Mouse (Mus musculus): ENCODE measurements around the gene Ascc1. TPM values are rescaled to one million over a fixed set of nuclear protein-coding genes. Genes with fewer than 3 reads are reported as not detected.
A peak's percentile ranks its signal among the peaks of the same experiment; 100 is the strongest.

The Ascc1 gene
- polyA plus RNA-seq, 1 experiment from 2014 or later, result 47.2 TPM

DNA sequence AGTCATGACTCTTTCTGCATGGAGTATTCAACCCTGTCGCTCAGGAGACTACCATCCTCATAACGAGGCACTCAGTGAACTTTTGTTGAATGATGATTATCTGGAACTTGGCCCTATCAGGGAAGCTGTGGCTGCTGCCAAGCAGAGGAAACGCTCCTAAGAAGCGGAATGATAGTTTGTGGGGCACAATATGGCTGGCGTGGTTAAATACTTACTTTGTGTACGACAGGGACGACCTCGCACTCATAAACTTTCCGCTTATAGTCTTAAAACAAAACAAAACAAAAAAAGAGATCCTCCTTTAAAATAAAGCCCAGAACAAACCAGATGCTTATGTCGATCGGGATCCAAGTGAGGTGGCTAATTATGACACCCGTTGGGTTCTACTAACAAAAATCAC is 402 bp upstream of the Ascc1 start:
- ATAC-seq (no peak), DNase-seq (ENCODE audit: low spot score) (no peak)
- Histone ChIP-seq H3K9ac (replicated peaks; ENCODE audit: low read depth) (peak overlapping the region; percentile 64), H3K4me1 (ENCODE audit: insufficient read depth, low read depth, low read length) (peaks cover 17% of the 10 kb centered on the region; the same call in 1 of the 2 replicates), H3K27ac (ENCODE audit: low read length) (peak overlapping the region; percentile 98), H3K36me3 (ENCODE audit: insufficient read depth, low read length) (no peaks in the 10 kb centered on the region), H3K4me2 (replicated peaks; ENCODE audit: low read depth, low read length) (peak overlapping the region; percentile 72), H3K9me3 (ENCODE audit: low read length) (no peaks in the 10 kb centered on the region), H3K27me3 (replicated peaks; ENCODE audit: insufficient read depth, low read length) (no peaks in the 10 kb centered on the region), H3K4me3 (ENCODE audit: low read depth, low read length) (peak overlapping the region; percentile 67)
- TF ChIP-seq EP300 (IDR thresholded peaks at IDR 0.05) (no peak), CTCF (IDR thresholded peaks at IDR 0.05) (no peak; the same call in 1 of the 2 replicates)
- WGBS, result 2% methylated on average over 12 of the region's 12 CpGs

DNA sequence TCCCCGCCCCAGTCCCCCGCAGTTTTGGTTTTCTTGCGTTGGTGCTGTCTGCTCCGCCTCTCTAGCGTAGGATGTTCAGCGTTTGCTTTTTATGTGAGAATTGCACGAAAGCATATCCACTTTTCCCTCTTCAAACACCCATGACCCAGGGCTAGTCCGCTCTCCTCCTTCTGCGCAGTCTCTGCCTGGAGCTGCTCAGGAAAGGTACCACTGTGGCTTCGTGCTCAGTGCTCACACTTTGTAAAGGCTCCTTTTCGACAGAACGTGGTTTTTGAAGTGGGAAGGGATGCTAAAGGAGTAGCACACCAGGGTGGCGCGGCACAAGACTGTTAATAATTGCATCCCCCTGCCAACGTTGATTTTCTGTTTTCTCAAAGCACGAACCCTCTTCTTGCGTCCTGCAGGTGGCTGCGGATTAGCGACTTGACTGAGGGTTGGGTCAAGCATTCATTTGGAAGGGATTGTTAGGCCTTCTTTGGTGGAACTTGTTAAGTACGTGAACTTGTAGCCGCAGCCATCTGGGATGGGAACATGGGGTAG is 678 bp downstream of the Ascc1 start:
- Histone ChIP-seq H3K4me3 (ENCODE audit: low read depth, low read length) (peak overlapping the region; percentile 67), H3K27ac (ENCODE audit: low read length) (peak overlapping the region; percentile 98), H3K9me3 (ENCODE audit: low read length) (no peaks in the 10 kb centered on the region), H3K36me3 (ENCODE audit: insufficient read depth, low read length) (no peaks in the 10 kb centered on the region), H3K9ac (replicated peaks; ENCODE audit: low read depth) (peak overlapping the region; percentile 58), H3K27me3 (replicated peaks; ENCODE audit: insufficient read depth, low read length) (no peaks in the 10 kb centered on the region), H3K4me1 (ENCODE audit: insufficient read depth, low read depth, low read length) (peaks cover 17% of the 10 kb centered on the region; the same call in 1 of the 2 replicates), H3K4me2 (replicated peaks; ENCODE audit: low read depth, low read length) (peak overlapping the region; percentile 72)
- peak; percentile 0; the same call in 1 of the 2 replicates for ATAC-seq
- DNase-seq (ENCODE audit: low spot score), result no peak
- peak; percentile 51 for TF ChIP-seq CTCF (IDR thresholded peaks at IDR 0.05)
- no peak for TF ChIP-seq EP300 (IDR thresholded peaks at IDR 0.05)
- under 1% methylated on average over 21 of the region's 21 CpGs for WGBS

DNA sequence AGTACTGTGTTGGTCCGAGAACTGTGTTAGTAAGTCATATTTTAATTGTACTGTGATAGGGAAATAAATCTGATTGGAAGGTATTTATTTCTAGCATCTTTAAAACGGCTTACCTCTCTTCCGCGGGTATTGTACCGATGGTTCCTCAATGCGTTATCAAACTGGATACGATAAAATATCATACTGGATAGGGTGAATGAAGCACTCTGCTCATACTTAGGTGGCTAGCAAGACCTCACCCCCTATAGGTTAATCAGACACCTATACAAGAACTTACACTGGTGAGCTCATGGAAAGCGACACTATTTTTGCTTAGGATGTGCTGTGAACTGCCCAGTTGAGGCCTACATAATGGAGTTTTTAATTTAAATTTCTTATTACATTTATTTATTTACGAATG is 1.2 kb downstream of the Ascc1 start:
- ATAC-seq (no peak), DNase-seq (ENCODE audit: low spot score) (no peak)
- peak overlapping the region; percentile 72 for H3K4me2 ChIP-seq (replicated peaks; ENCODE audit: low read depth, low read length)
- H3K27me3 ChIP-seq (replicated peaks; ENCODE audit: insufficient read depth, low read length), result no peaks in the 10 kb centered on the region
- H3K27ac ChIP-seq (ENCODE audit: low read length), result peak overlapping the region; percentile 98
- H3K9ac ChIP-seq (replicated peaks; ENCODE audit: low read depth), result peak overlapping the region; percentile 58; the same call in 1 of the 2 replicates
- peak overlapping the region; percentile 67; the same call in 1 of the 2 replicates for H3K4me3 ChIP-seq (ENCODE audit: low read depth, low read length)
- H3K9me3 ChIP-seq (ENCODE audit: low read length), result no peaks in the 10 kb centered on the region
- peaks cover 17% of the 10 kb centered on the region; the same call in 1 of the 2 replicates for H3K4me1 ChIP-seq (ENCODE audit: insufficient read depth, low read depth, low read length)
- WGBS, result 72% methylated on average over 9 of the region's 9 CpGs
- no peak for TF ChIP-seq CTCF (IDR thresholded peaks at IDR 0.05)
- TF ChIP-seq EP300 (IDR thresholded peaks at IDR 0.05), result no peak
- no peaks in the 10 kb centered on the region for H3K36me3 ChIP-seq (ENCODE audit: insufficient read depth, low read length)

DNA sequence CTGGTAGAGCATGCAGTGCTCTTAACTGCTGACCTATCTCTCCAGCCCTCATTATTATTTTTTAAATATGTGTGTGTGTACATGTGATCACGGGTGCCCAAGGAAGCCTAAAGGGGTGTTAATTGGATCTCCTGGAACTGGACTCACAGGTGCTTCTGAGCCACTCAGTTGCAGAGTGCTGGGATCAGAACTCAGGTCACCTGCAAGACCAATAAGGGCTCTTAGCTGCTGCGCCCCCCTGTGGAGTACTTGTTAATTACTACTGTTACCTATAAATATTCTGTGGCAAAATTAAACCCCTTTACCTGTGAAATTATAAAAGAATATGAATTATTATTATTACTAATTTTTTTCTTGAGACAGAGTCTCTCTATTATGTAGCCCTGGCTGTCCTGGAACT is 2.7 kb downstream of the Ascc1 start:
- no peaks in the 10 kb centered on the region for H3K36me3 ChIP-seq (ENCODE audit: insufficient read depth, low read length)
- no peaks in the 10 kb centered on the region for H3K9me3 ChIP-seq (ENCODE audit: low read length)
- no peak overlapping the region for H3K9ac ChIP-seq (replicated peaks; ENCODE audit: low read depth)
- H3K4me2 ChIP-seq (replicated peaks; ENCODE audit: low read depth, low read length), result no peak overlapping the region
- peak; percentile 25 for DNase-seq (ENCODE audit: low spot score)
- TF ChIP-seq EP300 (IDR thresholded peaks at IDR 0.05) (no peak), CTCF (IDR thresholded peaks at IDR 0.05) (peak; percentile 55)
- no peak overlapping the region for H3K27ac ChIP-seq (ENCODE audit: low read length)
- H3K4me3 ChIP-seq (ENCODE audit: low read depth, low read length), result no peak overlapping the region
- no peak for ATAC-seq
- H3K4me1 ChIP-seq (ENCODE audit: insufficient read depth, low read depth, low read length), result peaks cover 17% of the 10 kb centered on the region; the same call in 1 of the 2 replicates
- H3K27me3 ChIP-seq (replicated peaks; ENCODE audit: insufficient read depth, low read length), result no peaks in the 10 kb centered on the region
- WGBS, result 54% methylated on average over 2 of the region's 2 CpGs

DNA sequence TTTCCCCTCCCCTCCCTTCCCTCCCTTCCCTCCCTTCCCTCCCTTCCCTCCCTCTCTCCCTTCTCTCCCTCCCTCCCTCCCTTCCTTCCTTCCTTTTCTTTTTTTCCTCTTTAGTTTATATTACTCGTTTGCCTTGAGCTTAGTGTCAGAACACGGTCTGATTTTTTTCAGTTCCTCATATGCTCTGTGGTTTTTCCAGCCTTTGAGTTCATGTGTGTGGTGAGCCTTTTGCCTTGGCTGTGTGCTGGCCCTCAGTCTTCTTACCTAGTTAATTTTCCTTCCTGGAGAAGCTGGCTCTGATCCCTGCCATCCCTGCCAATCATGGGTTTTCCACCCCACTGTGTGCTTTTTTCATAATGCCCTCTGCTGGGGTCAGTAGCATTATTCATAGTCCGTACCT is 6.5 kb downstream of the Ascc1 start:
- Histone ChIP-seq H3K27me3 (replicated peaks; ENCODE audit: insufficient read depth, low read length) (no peaks in the 10 kb centered on the region), H3K4me2 (replicated peaks; ENCODE audit: low read depth, low read length) (no peak overlapping the region), H3K4me1 (ENCODE audit: insufficient read depth, low read depth, low read length) (no peaks in the 10 kb centered on the region), H3K27ac (ENCODE audit: low read length) (no peak overlapping the region), H3K9me3 (ENCODE audit: low read length) (no peaks in the 10 kb centered on the region), H3K4me3 (ENCODE audit: low read depth, low read length) (no peak overlapping the region), H3K9ac (replicated peaks; ENCODE audit: low read depth) (no peak overlapping the region), H3K36me3 (ENCODE audit: insufficient read depth, low read length) (no peaks in the 10 kb centered on the region)
- 41% methylated on average over 3 of the region's 3 CpGs for WGBS
- TF ChIP-seq EP300 (IDR thresholded peaks at IDR 0.05) (no peak), CTCF (IDR thresholded peaks at IDR 0.05) (no peak)
- ATAC-seq, result no peak
- no peak for DNase-seq (ENCODE audit: low spot score)

DNA sequence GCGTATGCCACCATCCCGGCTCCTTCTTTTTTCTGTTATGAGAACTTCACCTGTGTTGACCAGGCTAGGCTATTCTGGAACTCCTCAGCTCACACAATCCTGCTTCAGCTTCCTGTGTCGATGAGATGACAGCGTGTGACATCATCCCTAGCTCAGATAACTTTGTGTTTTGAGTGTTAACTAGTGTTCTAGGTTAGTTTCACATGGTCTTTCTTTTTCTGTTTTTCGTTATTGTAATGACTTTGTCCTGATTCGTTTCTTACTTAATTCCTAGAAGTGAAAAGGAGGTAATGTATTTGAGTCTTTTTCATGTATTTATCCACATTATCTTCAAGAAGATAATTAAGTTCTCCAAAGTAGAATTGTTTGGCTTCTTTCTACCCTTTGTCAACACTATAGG is 13.6 kb downstream of the Ascc1 start:
- DNase-seq (ENCODE audit: low spot score) (no peak), ATAC-seq (no peak)
- Histone ChIP-seq H3K9ac (replicated peaks; ENCODE audit: low read depth) (no peak overlapping the region), H3K9me3 (ENCODE audit: low read length) (no peaks in the 10 kb centered on the region), H3K27me3 (replicated peaks; ENCODE audit: insufficient read depth, low read length) (no peaks in the 10 kb centered on the region), H3K4me3 (ENCODE audit: low read depth, low read length) (no peak overlapping the region), H3K27ac (ENCODE audit: low read length) (no peak overlapping the region), H3K4me1 (ENCODE audit: insufficient read depth, low read depth, low read length) (no peaks in the 10 kb centered on the region), H3K4me2 (replicated peaks; ENCODE audit: low read depth, low read length) (no peak overlapping the region), H3K36me3 (ENCODE audit: insufficient read depth, low read length) (peaks cover 7% of the 10 kb centered on the region; the same call in 1 of the 2 replicates)
- WGBS, result 86% methylated on average over 6 of the region's 6 CpGs
- no peak for TF ChIP-seq EP300 (IDR thresholded peaks at IDR 0.05)

Data from lung, postnatal 0 days (tissue).